Mouse (Mus musculus): ENCODE results near the gene Tulp2. TPM values are rescaled to one million over a fixed set of nuclear protein-coding genes. Genes with fewer than 3 reads are reported as not detected.

Tulp2 gene
- polyA plus RNA-seq, 2 experiments from 2014 or later, result 0.44 TPM; not detected in 1

- peak; percentile 57 for ATAC-seq
Measured at GRCm38 (mm10) chr7:45555787-45556186, 74.1 kb downstream of the Tulp2 start.

DNA sequence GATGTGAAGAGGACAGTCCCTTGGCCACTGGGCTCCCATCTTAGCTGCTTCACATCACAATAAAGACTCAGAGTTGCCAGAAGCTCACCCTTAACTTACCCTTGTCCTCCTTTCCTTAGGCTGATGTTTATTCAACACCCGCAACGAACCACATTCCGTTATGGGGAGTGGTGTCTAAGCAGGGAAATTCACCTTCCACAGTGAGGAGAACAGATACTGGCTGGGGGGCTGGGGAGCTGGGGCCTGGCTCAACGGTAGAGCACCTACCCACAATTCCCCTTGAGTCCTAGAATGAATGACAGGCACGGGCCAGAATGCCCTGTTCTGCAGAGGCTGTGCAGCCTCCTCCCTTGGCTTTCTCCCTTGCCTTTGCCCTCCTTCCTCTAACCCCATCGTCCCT lies 77.2 kb downstream of the Tulp2 start:
- no peak for ATAC-seq

- no peak for ATAC-seq
Measured at GRCm38 (mm10) chr7:45560241-45560640, 78.6 kb downstream of the Tulp2 start.

DNA sequence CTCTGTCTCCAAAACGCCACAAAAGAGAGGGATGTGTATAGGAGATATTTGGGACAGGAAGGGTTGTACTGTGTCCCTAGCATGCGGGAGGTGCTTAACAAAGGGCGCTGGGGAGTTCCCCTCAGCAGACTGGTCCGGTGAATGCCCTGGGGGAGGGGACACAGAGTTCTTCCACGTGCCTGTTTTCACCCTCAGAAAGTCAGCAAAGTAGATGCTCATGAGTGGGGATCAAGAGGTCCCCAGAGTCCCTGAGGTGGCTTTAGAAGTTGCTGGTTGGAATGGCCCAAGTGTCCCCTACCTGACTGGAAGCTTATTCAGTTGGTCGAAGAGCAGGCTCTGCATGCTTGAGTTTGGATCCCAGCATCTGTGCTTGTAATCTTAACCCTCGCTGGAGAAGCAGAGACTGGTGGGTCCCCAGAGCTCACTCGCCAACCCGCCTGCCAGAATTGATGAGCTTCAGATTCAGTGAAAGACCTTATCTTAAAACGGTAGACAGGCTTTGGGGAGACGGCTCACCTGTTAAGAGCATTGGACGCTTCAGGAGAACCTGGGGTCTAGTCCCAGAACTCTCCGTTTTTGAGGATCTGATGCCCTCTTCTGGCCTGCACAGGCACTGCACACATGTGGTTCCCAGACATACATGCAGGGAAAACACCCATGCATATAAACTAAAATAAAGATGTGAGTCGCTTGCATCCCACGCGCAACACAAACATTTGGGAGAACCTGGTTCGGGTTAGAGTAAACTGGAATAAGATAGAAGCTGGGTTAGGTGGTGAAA lies 79.4 kb downstream of the Tulp2 start:
- ATAC-seq, result peak; percentile 80

- no peak for ATAC-seq
Measured at GRCm38 (mm10) chr7:45561624-45562520, 80.2 kb downstream of the Tulp2 start.

- ATAC-seq, result no peak
Measured at GRCm38 (mm10) chr7:45564811-45565210, 83.1 kb downstream of the Tulp2 start.

GRCm38 (mm10) chr7:45565446-45565845 lies 83.8 kb downstream of the Tulp2 start:
- ATAC-seq, result no peak

GRCm38 (mm10) chr7:45567112-45567779 lies 85.6 kb downstream of the Tulp2 start:
- ATAC-seq, result no peak

GRCm38 (mm10) chr7:45567780-45568516 lies 86.3 kb downstream of the Tulp2 start:
- peak; percentile 97 for ATAC-seq

- ATAC-seq, result peak; percentile 4
Measured at GRCm38 (mm10) chr7:45568601-45569473, 87.2 kb downstream of the Tulp2 start.

GRCm38 (mm10) chr7:45570103-45570741 lies 88.5 kb downstream of the Tulp2 start, which contains the start of gene Bcat2:
Gene Bcat2 (plus strand): TSS chr7:45570153.
- ATAC-seq, result peak; percentile 51

GRCm38 (mm10) chr7:45571966-45572365 lies 90.3 kb downstream of the Tulp2 start:
- ATAC-seq, result no peak

Other genes with a start within 250 kb of the Tulp2 start
- gene Cd37, start 242.8 kb upstream of the Tulp2 start, polyA plus RNA-seq (2017; shearing (Covaris generic)), result 100 to 1,000 TPM; 420 to 495 TPM
- not detected for gene Slc6a16, start 240.8 kb upstream of the Tulp2 start, polyA plus RNA-seq (2017; shearing (Covaris generic))
- gene Slc6a21, start 204.4 kb upstream of the Tulp2 start, polyA plus RNA-seq (2017; shearing (Covaris generic)), result not detected
- 10 to 100 TPM; 21.7 to 27.8 TPM for gene Trpm4, start 148.1 kb upstream of the Tulp2 start, polyA plus RNA-seq (2017; shearing (Covaris generic))
- not detected for gene Hrc, start 146.6 kb upstream of the Tulp2 start, polyA plus RNA-seq (2017; shearing (Covaris generic))
- gene Ppfia3, start 114.9 kb upstream of the Tulp2 start, polyA plus RNA-seq (2017; shearing (Covaris generic)), result not detected
- not detected for gene Lin7b, start 111.3 kb upstream of the Tulp2 start, polyA plus RNA-seq (2017; shearing (Covaris generic))
- 100 to 1,000 TPM in 1 of 2 experiments, 10 to 100 TPM in 1; 68.1 to 108 TPM for gene Snrnp70, start 86.1 kb upstream of the Tulp2 start, polyA plus RNA-seq (2017; shearing (Covaris generic))
- gene Kcna7, start 76.2 kb upstream of the Tulp2 start, polyA plus RNA-seq (2017; shearing (Covaris generic)), result not detected
- gene Ntf5, start 68.2 kb upstream of the Tulp2 start, polyA plus RNA-seq (2017; shearing (Covaris generic)), result not detected
- gene Lhb, start 61.1 kb upstream of the Tulp2 start, polyA plus RNA-seq (2017; shearing (Covaris generic)), result not detected
- 1 to 10 TPM; 9.3 to 9.8 TPM for gene Gys1, start 47.0 kb upstream of the Tulp2 start, polyA plus RNA-seq (2017; shearing (Covaris generic))
- 10 to 100 TPM; 47.4 to 51.2 TPM for gene Ruvbl2, start 43.8 kb upstream of the Tulp2 start, polyA plus RNA-seq (2017; shearing (Covaris generic))
- gene Ftl1, start 22.0 kb upstream of the Tulp2 start, polyA plus RNA-seq (2017; shearing (Covaris generic)), result 1,000 to 10,000 TPM; 1,527 to 1,850 TPM
- 100 to 1,000 TPM in 1 of 2 experiments, 10 to 100 TPM in 1; 94.5 to 202 TPM for gene Bax, start 15.0 kb upstream of the Tulp2 start, polyA plus RNA-seq (2017; shearing (Covaris generic))
- not detected for gene Gm45808, start 4.9 kb downstream of the Tulp2 start, polyA plus RNA-seq (2017; shearing (Covaris generic))
- gene Dhdh, start 6.9 kb downstream of the Tulp2 start, polyA plus RNA-seq (2017; shearing (Covaris generic)), result 1 to 10 TPM in 1 of 2 experiments, under 1 TPM in 1; 0.61 to 1.3 TPM
- gene Nucb1, start 28.5 kb downstream of the Tulp2 start, polyA plus RNA-seq (2017; shearing (Covaris generic)), result 100 to 1,000 TPM; 103 to 130 TPM
- 10 to 100 TPM; 27.5 to 33.4 TPM for gene Ppp1r15a, start 44.4 kb downstream of the Tulp2 start, polyA plus RNA-seq (2017; shearing (Covaris generic))
- gene Plekha4, start 44.5 kb downstream of the Tulp2 start, polyA plus RNA-seq (2017; shearing (Covaris generic)), result under 1 TPM in 1 of 2 experiments, not detected in 1; 0.79 TPM
- not detected for gene Hsd17b14, start 73.0 kb downstream of the Tulp2 start, polyA plus RNA-seq (2017; shearing (Covaris generic))
- gene Bcat2, start 88.3 kb downstream of the Tulp2 start, polyA plus RNA-seq (2017; shearing (Covaris generic)), result 10 to 100 TPM; 40.9 to 56.9 TPM
- not detected for gene Fgf21, start 133.6 kb downstream of the Tulp2 start, polyA plus RNA-seq (2017; shearing (Covaris generic))
- gene Fut1, start 135.4 kb downstream of the Tulp2 start, polyA plus RNA-seq (2017; shearing (Covaris generic)), result not detected
- not detected for gene Izumo1, start 139.9 kb downstream of the Tulp2 start, polyA plus RNA-seq (2017; shearing (Covaris generic))
- gene Rasip1, start 145.6 kb downstream of the Tulp2 start, polyA plus RNA-seq (2017; shearing (Covaris generic)), result under 1 TPM in 1 of 2 experiments, not detected in 1; 0.50 TPM
- gene Mamstr, start 158.1 kb downstream of the Tulp2 start, polyA plus RNA-seq (2017; shearing (Covaris generic)), result not detected
- gene Fut2, start 184.5 kb downstream of the Tulp2 start, polyA plus RNA-seq (2017; shearing (Covaris generic)), result not detected
- not detected for gene Ntn5, start 202.1 kb downstream of the Tulp2 start, polyA plus RNA-seq (2017; shearing (Covaris generic))
- not detected for gene Sec1, start 212.5 kb downstream of the Tulp2 start, polyA plus RNA-seq (2017; shearing (Covaris generic))
- under 1 TPM in 1 of 2 experiments, not detected in 1; 0.51 TPM for gene Car11, start 218.0 kb downstream of the Tulp2 start, polyA plus RNA-seq (2017; shearing (Covaris generic))
- gene Dbp, start 223.2 kb downstream of the Tulp2 start, polyA plus RNA-seq (2017; shearing (Covaris generic)), result 1 to 10 TPM; 5.2 to 8.5 TPM
- gene Rpl18, start 233.6 kb downstream of the Tulp2 start, polyA plus RNA-seq (2017; shearing (Covaris generic)), result 1,000 to 10,000 TPM; 2,566 to 2,766 TPM
- 10 to 100 TPM; 10.2 to 19.6 TPM for gene Sphk2, start 236.1 kb downstream of the Tulp2 start, polyA plus RNA-seq (2017; shearing (Covaris generic))
- gene Fam83e, start 239.3 kb downstream of the Tulp2 start, polyA plus RNA-seq (2017; shearing (Covaris generic)), result not detected
- gene Spaca4, start 243.9 kb downstream of the Tulp2 start, polyA plus RNA-seq (2017; shearing (Covaris generic)), result not detected